Mouse (Mus musculus) hindbrain, embryonic 12.5 days (tissue): Measurements from ENCODE around the gene Gnmt. TPM values are rescaled to one million over a fixed set of nuclear protein-coding genes. Genes with fewer than 3 reads are reported as not detected.

ENCODE experiments used
- ATAC-seq: fragments of 200-750 bp; cut with Nextera tagmentation; 2 replicates; pipeline ENCODE4 v1.8.0; 2017; ENCODE audit warnings: moderate TSS enrichment; ENCODE audit not compliant: low FRiP score
- H3K27ac ChIP-seq: fragments of 300-500 bp; sonication (generic); 2 replicates; pipeline ENCODE4 v1.5.1; 2016; ENCODE audit warnings: mild to moderate bottlenecking
- H3K27me3 ChIP-seq: fragments of 300-500 bp; sonication (generic); 2 replicates; pipeline ENCODE4 v1.6.1; 2016; ENCODE audit warnings: mild to moderate bottlenecking
- H3K36me3 ChIP-seq: fragments of 300-500 bp; sonication (generic); 2 replicates; pipeline ENCODE4 v1.6.1; 2016; ENCODE audit warnings: mild to moderate bottlenecking
- H3K4me1 ChIP-seq: fragments of 300-500 bp; sonication (generic); 2 replicates; pipeline ENCODE4 v1.6.1; 2016
- H3K4me2 ChIP-seq: fragments of 300-500 bp; sonication (generic); replicated peaks from 2 replicates; pipeline ENCODE4 v1.6.1; 2016; ENCODE audit warnings: mild to moderate bottlenecking
- H3K4me3 ChIP-seq: fragments of 300-500 bp; sonication (generic); 2 replicates; pipeline ENCODE4 v1.5.1; 2016; ENCODE audit warnings: mild to moderate bottlenecking
- H3K9ac ChIP-seq: fragments of 300-500 bp; sonication (generic); 2 replicates; pipeline ENCODE4 v1.6.1; 2016; ENCODE audit warnings: mild to moderate bottlenecking, moderate library complexity
- H3K9me3 ChIP-seq: fragments of 300-500 bp; sonication (generic); replicated peaks from 2 replicates; pipeline ENCODE4 v1.6.1; 2016; ENCODE audit warnings: mild to moderate bottlenecking
- whole genome bisulfite sequencing: fragments of 180-500 bp; shearing (Covaris S2); methylation state at CpG from one replicate; pipeline ENCODE4 v1.1.7; 2016; 5-methylcytosine and 5-hydroxymethylcytosine counted together
- polyA plus RNA-seq: library from polyadenylated mRNA; unstranded; fragments of >200 nt; fragmentation: Nextera tagmentation; extraction: Ambion mirVana; gene quantifications from 2 replicates; pipeline ENCODE4 v1.2.1, GENCODE M21; 2016

Gnmt gene
- polyA plus RNA-seq, 1 experiment from 2014 or later: 0.49 TPM

GRCm38 (mm10) chr17:46698515-46698914 is 30.5 kb downstream of the Gnmt start:
- Histone ChIP-seq H3K36me3 (peaks cover 28% of the 10 kb centered on the region), H3K27me3 (no peaks in the 10 kb centered on the region), H3K4me1 (peaks cover 22% of the 10 kb centered on the region), H3K9me3 (no peaks in the 10 kb centered on the region), H3K4me2 (no peak overlapping the region), H3K27ac (no peak overlapping the region), H3K4me3 (no peak overlapping the region), H3K9ac (no peak overlapping the region)
- no peak for ATAC-seq
- WGBS: 88% methylated on average over 6 of the region's 6 CpGs

GRCm38 (mm10) chr17:46694517-46695063 is 34.4 kb downstream of the Gnmt start:
- H3K4me1 ChIP-seq: no peaks in the 10 kb centered on the region
- no peak overlapping the region for H3K4me3 ChIP-seq
- no peak overlapping the region for H3K9ac ChIP-seq
- WGBS: 90% methylated on average over 1 of the region's 1 CpGs
- ATAC-seq: no peak
- H3K9me3 ChIP-seq: no peaks in the 10 kb centered on the region
- H3K27ac ChIP-seq: no peak overlapping the region
- H3K4me2 ChIP-seq: no peak overlapping the region
- H3K27me3 ChIP-seq: no peaks in the 10 kb centered on the region
- H3K36me3 ChIP-seq: peaks cover 31% of the 10 kb centered on the region

GRCm38 (mm10) chr17:46691390-46691789 is 37.6 kb downstream of the Gnmt start:
- WGBS: 88% methylated on average over 2 of the region's 2 CpGs
- no peaks in the 10 kb centered on the region for H3K27me3 ChIP-seq
- H3K9ac ChIP-seq: no peak overlapping the region
- H3K9me3 ChIP-seq: no peaks in the 10 kb centered on the region
- H3K4me2 ChIP-seq: no peak overlapping the region
- H3K27ac ChIP-seq: no peak overlapping the region
- H3K36me3 ChIP-seq: peaks cover 27% of the 10 kb centered on the region
- no peak for ATAC-seq
- no peaks in the 10 kb centered on the region for H3K4me1 ChIP-seq
- no peak overlapping the region for H3K4me3 ChIP-seq

- Histone ChIP-seq H3K4me3 (no peak overlapping the region), H3K9ac (no peak overlapping the region), H3K4me2 (no peak overlapping the region), H3K27me3 (no peaks in the 10 kb centered on the region), H3K27ac (no peak overlapping the region), H3K36me3 (peaks cover 30% of the 10 kb centered on the region), H3K4me1 (no peaks in the 10 kb centered on the region), H3K9me3 (no peaks in the 10 kb centered on the region)
- WGBS: 94% methylated on average over 12 of the region's 12 CpGs
- ATAC-seq: no peak
Measured at GRCm38 (mm10) chr17:46690665-46691064, 38.3 kb downstream of the Gnmt start.

- Histone ChIP-seq H3K4me1 (peaks cover 9% of the 10 kb centered on the region), H3K4me2 (no peak overlapping the region), H3K27ac (no peak overlapping the region), H3K36me3 (peaks cover 53% of the 10 kb centered on the region), H3K9ac (no peak overlapping the region), H3K4me3 (no peak overlapping the region), H3K9me3 (no peaks in the 10 kb centered on the region), H3K27me3 (no peaks in the 10 kb centered on the region)
- no peak for ATAC-seq
- 91% methylated on average over 6 of the region's 6 CpGs for WGBS
Measured at GRCm38 (mm10) chr17:46685913-46686312, 43.1 kb downstream of the Gnmt start.

GRCm38 (mm10) chr17:46682654-46683389 is 46.1 kb downstream of the Gnmt start:
- Histone ChIP-seq H3K27ac (no peak overlapping the region), H3K36me3 (peaks cover 63% of the 10 kb centered on the region), H3K27me3 (no peaks in the 10 kb centered on the region), H3K9me3 (no peaks in the 10 kb centered on the region), H3K4me2 (no peak overlapping the region), H3K4me3 (no peak overlapping the region), H3K9ac (no peak overlapping the region), H3K4me1 (peaks cover 24% of the 10 kb centered on the region)
- WGBS: 86% methylated on average over 16 of the region's 16 CpGs
- ATAC-seq: no peak

- Histone ChIP-seq H3K36me3 (peaks cover 63% of the 10 kb centered on the region), H3K9me3 (no peaks in the 10 kb centered on the region), H3K4me3 (peak overlapping the region; percentile 50), H3K4me2 (peak overlapping the region; percentile 92), H3K27ac (peak overlapping the region; percentile 80), H3K4me1 (peaks cover 24% of the 10 kb centered on the region), H3K27me3 (no peaks in the 10 kb centered on the region), H3K9ac (peak overlapping the region; percentile 82)
- WGBS: 24% methylated on average over 12 of the region's 12 CpGs
- ATAC-seq: peak; percentile 2; the same call in 1 of the 2 replicates
Measured at GRCm38 (mm10) chr17:46681466-46682118, 47.4 kb downstream of the Gnmt start.

GRCm38 (mm10) chr17:46680760-46681373 is 48.1 kb downstream of the Gnmt start, which contains the start of gene Klhdc3:
Gene Klhdc3, minus strand, starts transcription at chr17:46680914.
- peak within 1 kb of the TSS; percentile 82 for H3K9ac ChIP-seq
- H3K9me3 ChIP-seq: no peaks in the 10 kb centered on the region

GRCm38 (mm10) chr17:46679843-46680759 is 48.9 kb downstream of the Gnmt start:
- Histone ChIP-seq H3K4me2 (peak overlapping the region; percentile 92), H3K9me3 (no peaks in the 10 kb centered on the region), H3K27me3 (no peaks in the 10 kb centered on the region), H3K27ac (peak overlapping the region; percentile 78), H3K4me1 (peaks cover 25% of the 10 kb centered on the region), H3K4me3 (peak overlapping the region; percentile 50), H3K9ac (peak overlapping the region; percentile 82), H3K36me3 (peaks cover 62% of the 10 kb centered on the region)
- WGBS: 1% methylated on average over 34 of the region's 34 CpGs
- no peak; the same call in 1 of the 2 replicates for ATAC-seq

More at GRCm38 (mm10) chr17:46680760-46681373, 48.1 kb downstream of the Gnmt start, which contains the start of gene Klhdc3:
- Histone ChIP-seq H3K27ac (peak within 1 kb of the TSS; percentile 80), H3K27me3 (no peaks in the 10 kb centered on the region), H3K36me3 (peaks cover 63% of the 10 kb centered on the region), H3K4me3 (peak within 1 kb of the TSS; percentile 50), H3K4me1 (peaks cover 24% of the 10 kb centered on the region), H3K4me2 (peak within 1 kb of the TSS; percentile 92)
- ATAC-seq: peak; percentile 97
- 0% methylated on average over 49 of the region's 49 CpGs for WGBS

GRCm38 (mm10) chr17:46678911-46679310 is 50.1 kb downstream of the Gnmt start:
- Histone ChIP-seq H3K27ac (no peak overlapping the region), H3K4me2 (peak overlapping the region; percentile 92), H3K9me3 (no peaks in the 10 kb centered on the region), H3K4me3 (peak overlapping the region; percentile 50), H3K9ac (peak overlapping the region; percentile 82), H3K36me3 (peaks cover 57% of the 10 kb centered on the region), H3K27me3 (no peaks in the 10 kb centered on the region), H3K4me1 (peaks cover 33% of the 10 kb centered on the region)
- no peak for ATAC-seq
- WGBS: 67% methylated on average over 9 of the region's 9 CpGs

GRCm38 (mm10) chr17:46678416-46678815 is 50.6 kb downstream of the Gnmt start, which contains the start of gene Mea1:
Gene Mea1, plus strand, starts transcription at chr17:46678793.
- H3K4me3 ChIP-seq: peak within 1 kb of the TSS; percentile 50
- WGBS: 96% methylated on average over 8 of the region's 9 CpGs
- no peak for ATAC-seq
- peak within 1 kb of the TSS; percentile 30; the same call in 1 of the 2 replicates for H3K27ac ChIP-seq
- peak within 1 kb of the TSS; percentile 92 for H3K4me2 ChIP-seq
- peaks cover 52% of the 10 kb centered on the region for H3K36me3 ChIP-seq
- no peaks in the 10 kb centered on the region for H3K9me3 ChIP-seq
- no peaks in the 10 kb centered on the region for H3K27me3 ChIP-seq
- peak within 1 kb of the TSS; percentile 82 for H3K9ac ChIP-seq
- peaks cover 37% of the 10 kb centered on the region for H3K4me1 ChIP-seq
